Mouse (Mus musculus): Measurements from ENCODE around the gene Galnt12. TPM values are rescaled to one million over a fixed set of nuclear protein-coding genes. Genes with fewer than 3 reads are reported as not detected.

Gene Galnt12
- total RNA-seq, 4 experiments from 2014 or later = 0.12 to 0.16 TPM; not detected in 2

- no peak for DNase-seq (ENCODE audit: low spot score in 2 of 2)
These were observed 1.9 kb downstream of the Galnt12 start for GRCm38 (mm10) chr4:47093647-47094046.

DNA sequence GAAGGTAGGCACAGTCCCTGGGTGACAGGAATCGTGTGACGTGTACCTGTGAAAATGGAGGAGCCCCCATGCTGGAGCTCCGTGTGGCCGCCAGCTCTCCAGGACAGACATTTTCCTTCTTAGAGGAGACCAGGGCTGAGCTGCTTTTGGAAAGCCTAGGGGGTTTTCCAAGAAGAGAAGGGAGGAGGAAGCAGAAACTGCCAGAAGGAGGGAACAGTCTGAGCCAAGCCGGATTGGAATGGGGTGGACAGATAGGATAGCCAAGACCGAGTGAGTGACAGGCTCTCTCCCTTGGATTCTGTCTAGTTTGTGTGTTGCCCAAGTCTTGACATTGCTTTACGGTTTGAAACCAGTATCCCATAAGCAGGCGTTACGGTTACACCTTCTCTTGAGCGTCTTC, 11.9 kb downstream of the Galnt12 start:
- no peak for DNase-seq (ENCODE audit: low spot score in 2 of 2)

DNA sequence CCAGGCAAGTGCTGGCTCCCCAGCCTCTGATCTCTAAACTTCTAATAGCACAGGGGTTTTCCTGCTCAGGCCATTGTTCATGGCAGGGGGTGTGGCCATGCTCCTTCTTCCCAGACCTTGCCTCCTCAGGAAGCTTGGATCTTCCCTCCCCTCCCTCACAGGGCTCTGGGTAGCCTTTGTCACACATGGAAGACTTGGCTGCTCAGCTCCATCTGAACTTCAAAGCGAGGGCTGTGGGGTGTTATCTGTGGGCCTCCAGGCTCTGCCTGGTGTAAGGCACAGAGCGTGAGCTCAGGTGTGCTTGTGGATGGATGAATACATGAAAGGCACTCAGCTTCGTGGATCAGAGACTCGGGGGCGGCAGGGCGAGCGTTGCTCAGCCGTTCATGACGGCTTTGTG, 20.2 kb downstream of the Galnt12 start:
- DNase-seq (ENCODE audit: low spot score in 2 of 2) = no peak

- no peak for DNase-seq (ENCODE audit: low spot score in 2 of 2)
These were observed 20.9 kb downstream of the Galnt12 start for GRCm38 (mm10) chr4:47112560-47112959.

- DNase-seq (ENCODE audit: low spot score in 2 of 2) = no peak
These were observed 30.5 kb downstream of the Galnt12 start for GRCm38 (mm10) chr4:47122051-47122706.

GRCm38 (mm10) chr4:47124140-47124711, 32.5 kb downstream of the Galnt12 start:
- no peak for DNase-seq (ENCODE audit: low spot score in 2 of 2)

DNA sequence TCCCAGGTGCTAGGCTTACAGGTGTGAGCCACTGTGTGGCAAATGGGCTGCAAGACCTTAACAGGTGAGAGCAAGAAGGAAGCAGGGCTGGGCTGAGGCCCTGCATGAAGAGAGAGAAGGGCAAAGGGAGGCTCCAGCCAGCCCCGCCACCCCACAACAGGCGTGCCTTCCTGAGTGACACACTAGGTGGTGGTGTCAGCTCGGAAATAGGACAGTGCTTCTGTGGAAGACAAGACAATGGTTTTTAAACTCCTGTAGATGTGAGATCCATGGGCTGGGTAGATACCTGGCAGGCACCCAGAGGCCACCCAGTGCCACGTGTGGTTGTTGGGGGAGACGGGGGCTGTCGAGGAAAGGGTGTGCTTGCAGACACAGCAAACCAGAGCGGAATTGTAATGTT, 36.8 kb downstream of the Galnt12 start:
- no peak for DNase-seq (ENCODE audit: low spot score in 2 of 2)

DNA sequence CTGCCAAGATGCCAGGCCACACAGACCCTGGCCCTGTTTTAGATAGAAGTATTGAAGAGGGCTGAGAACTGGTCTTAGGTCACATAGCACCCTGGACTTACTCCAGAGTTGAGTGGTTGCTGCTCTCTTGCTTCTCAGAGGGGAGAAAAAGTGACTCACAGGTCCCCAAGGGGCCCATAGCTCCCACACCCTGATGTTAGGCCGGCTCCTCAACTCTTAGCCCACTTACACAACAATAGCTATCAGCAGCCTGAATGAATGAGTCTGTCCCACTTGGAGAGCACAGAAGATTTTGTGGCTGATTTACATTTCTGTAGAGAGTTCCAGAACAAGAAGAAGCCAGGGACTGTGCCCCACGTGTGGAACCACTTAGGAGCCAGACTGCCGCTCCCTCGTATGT, 37.9 kb downstream of the Galnt12 start:
- DNase-seq (ENCODE audit: low spot score in 2 of 2) = peak in 1 of 2 experiments; percentile 38

GRCm38 (mm10) chr4:47130111-47131050, 38.7 kb downstream of the Galnt12 start:
- DNase-seq (ENCODE audit: low spot score in 2 of 2) = no peak

- no peak for DNase-seq (ENCODE audit: low spot score in 2 of 2)
These were observed 40.2 kb downstream of the Galnt12 start for GRCm38 (mm10) chr4:47131931-47132330.

DNA sequence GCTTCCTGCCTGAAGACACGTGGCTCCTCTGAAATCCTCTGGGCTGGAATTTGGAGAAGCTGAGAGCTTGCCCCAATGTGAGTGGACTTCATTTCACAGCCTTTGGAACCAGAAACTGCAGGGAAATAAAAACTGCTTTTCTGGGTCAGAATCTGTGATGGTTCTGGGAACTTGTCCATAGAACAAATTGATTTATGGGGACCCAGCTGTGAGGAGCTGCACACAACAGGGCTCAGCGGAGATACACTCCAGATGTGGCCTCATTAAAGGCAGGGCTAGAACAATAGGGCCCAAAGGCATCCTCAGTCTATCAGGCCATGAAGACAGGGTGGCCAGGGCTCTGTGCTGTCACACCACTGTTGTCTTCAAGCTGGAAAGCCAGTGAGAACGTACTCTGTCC, 40.7 kb downstream of the Galnt12 start:
- DNase-seq (ENCODE audit: low spot score in 2 of 2) = peak; percentile 30 to 38

DNA sequence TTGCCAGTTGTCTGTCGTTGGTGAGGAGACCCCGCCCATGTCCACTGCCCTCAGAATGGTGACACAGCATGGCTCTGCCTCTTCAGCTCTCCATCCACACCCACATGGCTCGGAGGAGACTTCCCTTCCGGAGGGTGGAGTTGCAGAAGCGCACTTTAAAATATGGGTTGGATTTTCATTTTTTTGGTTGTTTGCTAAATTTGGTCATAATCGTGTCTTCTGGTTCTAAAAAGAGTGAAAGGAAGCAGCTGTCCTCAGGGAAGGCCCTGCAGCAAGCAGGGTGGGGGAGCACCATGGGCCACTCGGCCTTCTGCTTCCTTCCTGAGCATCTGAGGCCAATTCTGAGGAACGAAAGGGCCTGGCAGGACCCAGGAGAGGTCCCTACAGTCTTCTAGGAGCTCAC, 45.0 kb downstream of the Galnt12 start:
- peak in 1 of 2 experiments; percentile 34 for DNase-seq (ENCODE audit: low spot score in 2 of 2)

DNA sequence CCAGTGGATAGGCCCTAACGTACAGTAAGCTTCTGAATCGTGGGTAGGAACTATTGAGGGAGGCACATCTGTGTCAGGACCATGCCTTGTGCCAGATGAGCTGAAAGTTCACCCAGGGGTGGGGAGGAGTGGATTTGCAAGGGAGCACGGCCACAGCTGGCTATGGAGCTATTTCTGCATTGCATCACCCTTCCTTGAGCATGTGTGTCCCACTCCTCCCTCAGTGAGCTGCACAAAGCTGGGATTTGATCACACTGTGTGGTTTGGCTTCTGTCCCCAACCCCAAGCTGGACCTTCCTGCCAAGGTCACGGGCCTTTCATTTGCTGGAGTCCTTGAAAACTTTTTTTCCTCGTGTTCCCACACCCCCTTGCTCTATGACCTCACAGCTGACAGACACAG, 45.8 kb downstream of the Galnt12 start:
- peak; percentile 46 to 60 for DNase-seq (ENCODE audit: low spot score in 2 of 2)

- no peak for DNase-seq (ENCODE audit: low spot score in 2 of 2)
These were observed 46.7 kb downstream of the Galnt12 start for GRCm38 (mm10) chr4:47138411-47138810.

DNA sequence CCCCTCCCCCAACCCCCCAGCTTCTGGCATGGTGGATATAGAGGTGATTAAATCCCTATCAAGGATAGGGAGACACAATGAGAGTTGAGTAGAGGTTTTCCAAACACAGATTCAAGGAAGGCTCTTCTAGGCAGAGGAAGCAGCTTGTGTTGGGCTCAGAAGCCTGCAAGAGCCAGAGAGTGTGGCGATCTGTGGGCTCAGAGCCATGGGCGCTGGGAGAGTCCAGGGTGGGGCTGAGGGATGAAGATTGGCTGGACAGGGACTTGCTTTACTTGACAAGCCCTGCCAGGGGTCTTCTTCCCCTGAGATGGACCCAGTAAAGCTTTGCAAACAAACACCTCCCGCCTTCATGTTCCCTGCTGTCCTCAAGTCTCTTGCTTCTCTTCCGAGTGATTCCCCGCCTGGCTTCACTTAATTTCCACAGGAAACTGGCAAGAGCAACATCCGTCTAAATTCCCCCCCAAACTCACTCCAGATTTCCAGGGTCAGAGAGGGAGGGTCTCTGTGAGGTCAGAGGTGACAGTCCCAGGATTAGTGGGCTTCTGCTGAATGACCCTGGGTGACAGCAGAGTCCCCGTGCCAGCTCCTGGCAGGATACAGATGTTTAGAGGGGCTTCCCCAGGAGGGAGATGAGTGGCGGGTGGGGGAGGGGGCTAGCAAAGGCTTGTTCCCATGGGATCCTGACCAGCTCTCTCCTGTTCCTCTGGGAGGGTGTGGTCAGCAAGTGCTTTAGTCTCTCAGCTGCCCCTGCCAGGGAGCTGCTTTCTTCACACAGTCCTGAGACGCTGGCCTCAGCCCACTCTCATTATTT, 47.5 kb downstream of the Galnt12 start:
- peak in 1 of 2 experiments; percentile 23 for DNase-seq (ENCODE audit: low spot score in 2 of 2)

- DNase-seq (ENCODE audit: low spot score in 2 of 2) = no peak
These were observed 48.6 kb downstream of the Galnt12 start for GRCm38 (mm10) chr4:47140301-47140700.

GRCm38 (mm10) chr4:47141444-47142154, 49.9 kb downstream of the Galnt12 start:
- DNase-seq (ENCODE audit: low spot score in 2 of 2) = no peak

DNA sequence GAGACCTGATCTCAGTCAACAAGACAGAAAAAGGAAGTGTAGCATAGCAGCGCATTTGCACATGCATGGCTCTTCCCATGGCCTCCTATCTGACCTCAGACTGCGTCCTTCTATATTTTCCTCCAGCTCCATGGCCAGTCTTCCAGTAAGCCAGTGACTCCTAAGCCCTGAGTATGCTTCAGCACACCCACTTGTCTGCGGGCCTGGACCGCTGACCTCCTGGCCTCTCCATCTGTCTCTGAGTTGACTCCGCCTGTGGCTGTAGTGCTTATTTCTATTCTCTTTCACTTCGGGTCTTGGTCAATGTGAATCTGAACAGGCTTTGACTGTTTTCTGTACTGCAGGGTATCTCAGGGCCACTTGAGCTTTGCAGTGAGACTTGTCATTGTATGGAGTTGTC, 52.1 kb downstream of the Galnt12 start:
- DNase-seq (ENCODE audit: low spot score in 2 of 2) = no peak

- no peak for DNase-seq (ENCODE audit: low spot score in 2 of 2)
These were observed 53.6 kb downstream of the Galnt12 start for GRCm38 (mm10) chr4:47145341-47145740.

DNA sequence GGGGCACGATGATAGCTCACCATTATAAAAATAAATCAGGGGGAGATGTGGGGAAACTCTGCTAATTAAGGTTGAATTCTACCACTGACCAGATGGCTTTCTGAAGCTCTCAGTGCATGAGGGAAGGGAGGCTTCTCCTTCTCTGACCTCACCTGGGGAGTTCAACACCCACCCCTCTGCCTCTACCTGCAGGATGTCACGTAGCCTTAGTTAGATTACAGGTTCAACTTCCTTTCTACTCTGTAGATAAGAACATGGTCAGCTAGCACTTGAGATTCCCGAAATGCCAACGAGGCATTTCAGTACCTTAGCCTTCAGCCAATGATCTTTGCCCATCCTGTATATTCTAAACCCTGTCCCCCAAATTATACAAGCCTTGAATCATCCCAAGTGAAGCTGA, 54.9 kb downstream of the Galnt12 start:
- no peak for DNase-seq (ENCODE audit: low spot score in 2 of 2)

- DNase-seq (ENCODE audit: low spot score in 2 of 2) = no peak
These were observed 58.3 kb downstream of the Galnt12 start for GRCm38 (mm10) chr4:47149963-47150362.
